Mouse (Mus musculus): ENCODE results near the gene Armh1. TPM values are rescaled to one million over a fixed set of nuclear protein-coding genes. Genes with fewer than 3 reads are reported as not detected.

Gene Armh1
- polyA plus RNA-seq, 1 experiment from 2014 or later = 0.14 TPM

DNA sequence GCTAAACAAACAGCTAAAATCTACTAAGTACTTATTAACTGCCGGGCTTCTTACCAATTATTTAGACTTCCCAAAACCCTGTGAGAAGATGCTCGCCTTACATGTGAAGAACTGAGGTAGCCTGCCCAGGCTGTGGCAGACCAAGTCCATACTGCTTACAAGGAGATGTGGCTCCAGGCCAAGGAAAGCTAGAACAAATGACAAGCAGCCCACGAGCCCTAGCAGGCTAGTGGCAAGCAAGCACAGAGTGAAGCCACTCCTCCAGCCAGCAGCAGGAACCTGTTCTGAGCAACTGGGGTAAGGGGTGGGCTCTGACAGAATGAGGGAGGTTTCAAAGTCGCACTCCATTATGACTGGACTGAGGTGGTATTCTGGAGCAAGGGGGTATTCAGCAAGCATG lies 22.8 kb upstream of the Armh1 start:
- Histone ChIP-seq H3K9ac (ENCODE audit: low read length) (no peak overlapping the region), H3K9me3 (ENCODE audit: control insufficient read depth, low read length) (peaks cover 10% of the 10 kb centered on the region), H3K27me3 (replicated peaks; ENCODE audit: control insufficient read depth, insufficient read depth, low read length) (no peaks in the 10 kb centered on the region), H3K4me1 (replicated peaks; ENCODE audit: control insufficient read depth, insufficient read depth, low read length) (peaks cover 24% of the 10 kb centered on the region), H3K27ac (ENCODE audit: low read depth) (no peak overlapping the region), H3K4me3 (ENCODE audit: low read depth, low read length) (no peak overlapping the region), H3K4me2 (ENCODE audit: low read length) (no peak overlapping the region), H3K36me3 (ENCODE audit: control insufficient read depth, insufficient read depth, low read length) (peaks cover 67% of the 10 kb centered on the region)
- 92% methylated on average over 4 of the region's 4 CpGs for WGBS
- DNase-seq (ENCODE audit: low spot score) = no peak
- ATAC-seq (replicated peaks; ENCODE audit: low FRiP score, low TSS enrichment, low read depth) = no peak

DNA sequence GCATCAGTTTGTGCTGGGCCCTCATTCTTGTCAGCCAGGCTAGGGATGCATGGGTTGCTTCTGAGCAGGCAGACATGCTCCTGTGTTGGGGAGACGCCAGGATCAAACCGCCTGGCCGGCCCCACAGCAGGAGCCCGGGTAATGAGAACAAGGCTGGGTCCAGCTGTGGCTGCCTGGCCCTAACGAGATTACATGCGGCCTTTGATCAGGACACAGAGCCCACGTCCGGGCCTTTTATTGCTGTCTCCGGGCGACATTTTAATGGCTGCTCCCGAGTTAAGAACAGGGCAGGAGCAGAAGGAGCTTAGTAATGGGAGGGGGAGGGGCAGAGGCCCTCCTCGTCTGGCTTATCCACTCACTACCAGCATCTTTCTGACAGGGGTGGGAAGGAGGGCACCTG lies 20.5 kb upstream of the Armh1 start:
- Histone ChIP-seq H3K27ac (ENCODE audit: low read depth) (no peak overlapping the region), H3K4me2 (ENCODE audit: low read length) (no peak overlapping the region), H3K4me1 (replicated peaks; ENCODE audit: control insufficient read depth, insufficient read depth, low read length) (peaks cover 20% of the 10 kb centered on the region), H3K9me3 (ENCODE audit: control insufficient read depth, low read length) (peaks cover 10% of the 10 kb centered on the region), H3K9ac (ENCODE audit: low read length) (no peak overlapping the region), H3K36me3 (ENCODE audit: control insufficient read depth, insufficient read depth, low read length) (peaks cover 51% of the 10 kb centered on the region), H3K4me3 (ENCODE audit: low read depth, low read length) (no peak overlapping the region), H3K27me3 (replicated peaks; ENCODE audit: control insufficient read depth, insufficient read depth, low read length) (no peaks in the 10 kb centered on the region)
- DNase-seq (ENCODE audit: low spot score) (no peak), ATAC-seq (replicated peaks; ENCODE audit: low FRiP score, low TSS enrichment, low read depth) (0 out of 2 replicates have a peak, but pooled peaks have one; percentile 18)
- WGBS = 21% methylated on average over 12 of the region's 12 CpGs

DNA sequence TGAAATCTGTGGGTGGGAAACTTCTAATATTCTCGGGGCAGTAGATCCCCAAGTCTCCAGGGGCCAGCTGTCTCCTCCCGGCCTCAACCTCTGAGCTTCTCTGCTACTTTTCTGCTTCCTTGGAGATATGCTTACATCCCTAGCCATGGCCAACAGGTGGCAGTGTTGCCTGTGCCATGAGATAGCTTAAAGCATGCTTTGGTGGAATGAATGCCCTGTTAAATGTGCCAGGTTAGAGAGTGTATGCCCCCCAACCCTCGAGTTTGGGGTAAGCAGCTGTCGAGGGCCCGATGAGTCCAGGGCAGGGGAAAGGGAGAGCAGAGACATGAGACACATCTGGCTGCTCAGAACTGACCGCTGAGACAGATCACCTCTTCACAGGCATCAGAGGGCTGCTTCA lies 18.4 kb upstream of the Armh1 start:
- 12% methylated on average over 6 of the region's 6 CpGs for WGBS
- Histone ChIP-seq H3K36me3 (ENCODE audit: control insufficient read depth, insufficient read depth, low read length) (peaks cover 36% of the 10 kb centered on the region), H3K27ac (ENCODE audit: low read depth) (no peak overlapping the region), H3K4me3 (ENCODE audit: low read depth, low read length) (no peak overlapping the region), H3K9ac (ENCODE audit: low read length) (no peak overlapping the region), H3K9me3 (ENCODE audit: control insufficient read depth, low read length) (peaks cover 10% of the 10 kb centered on the region), H3K4me2 (ENCODE audit: low read length) (no peak overlapping the region), H3K27me3 (replicated peaks; ENCODE audit: control insufficient read depth, insufficient read depth, low read length) (no peaks in the 10 kb centered on the region), H3K4me1 (replicated peaks; ENCODE audit: control insufficient read depth, insufficient read depth, low read length) (peaks cover 12% of the 10 kb centered on the region; the same call in 1 of the 2 replicates)
- DNase-seq (ENCODE audit: low spot score) = peak; percentile 93
- peak; percentile 45; the same call in 1 of the 2 replicates for ATAC-seq (replicated peaks; ENCODE audit: low FRiP score, low TSS enrichment, low read depth)

DNA sequence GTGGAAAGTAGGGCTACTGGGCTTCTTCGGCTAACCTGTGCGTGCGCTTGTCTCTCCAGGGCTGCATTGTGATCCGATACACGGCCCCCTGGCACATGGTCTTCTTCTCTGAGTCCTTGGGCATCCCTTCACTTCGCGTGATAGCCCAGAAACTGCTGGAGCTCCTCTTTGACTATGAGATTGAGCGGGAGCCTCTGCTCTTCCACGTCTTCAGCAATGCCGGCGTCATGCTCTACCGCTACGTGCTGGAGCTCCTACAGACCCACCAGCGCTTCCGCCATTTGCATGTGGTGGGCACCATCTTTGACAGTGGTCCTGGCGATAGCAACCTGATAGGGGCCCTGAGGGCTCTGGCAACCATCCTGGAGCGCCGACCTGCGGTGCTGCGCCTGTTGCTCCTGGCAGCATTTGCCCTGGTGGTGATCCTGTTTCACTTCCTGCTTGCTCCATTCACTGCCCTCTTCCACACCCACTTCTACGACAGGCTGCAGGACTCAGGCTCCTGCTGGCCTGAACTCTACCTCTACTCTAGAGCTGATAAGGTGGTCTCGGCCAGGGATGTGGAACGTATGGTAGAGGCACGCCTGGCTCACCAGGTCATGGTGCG lies 16.0 kb upstream of the Armh1 start:
- no peak overlapping the region for H3K27ac ChIP-seq (ENCODE audit: low read depth)
- H3K27me3 ChIP-seq (replicated peaks; ENCODE audit: control insufficient read depth, insufficient read depth, low read length) = no peaks in the 10 kb centered on the region
- no peaks in the 10 kb centered on the region for H3K9me3 ChIP-seq (ENCODE audit: control insufficient read depth, low read length)
- peaks cover 11% of the 10 kb centered on the region; the same call in 1 of the 2 replicates for H3K4me1 ChIP-seq (replicated peaks; ENCODE audit: control insufficient read depth, insufficient read depth, low read length)
- no peak overlapping the region for H3K4me2 ChIP-seq (ENCODE audit: low read length)
- peaks cover 17% of the 10 kb centered on the region for H3K36me3 ChIP-seq (ENCODE audit: control insufficient read depth, insufficient read depth, low read length)
- H3K9ac ChIP-seq (ENCODE audit: low read length) = no peak overlapping the region
- DNase-seq (ENCODE audit: low spot score) (no peak), ATAC-seq (replicated peaks; ENCODE audit: low FRiP score, low TSS enrichment, low read depth) (no peak)
- 87% methylated on average over 25 of the region's 25 CpGs for WGBS
- H3K4me3 ChIP-seq (ENCODE audit: low read depth, low read length) = no peak overlapping the region

DNA sequence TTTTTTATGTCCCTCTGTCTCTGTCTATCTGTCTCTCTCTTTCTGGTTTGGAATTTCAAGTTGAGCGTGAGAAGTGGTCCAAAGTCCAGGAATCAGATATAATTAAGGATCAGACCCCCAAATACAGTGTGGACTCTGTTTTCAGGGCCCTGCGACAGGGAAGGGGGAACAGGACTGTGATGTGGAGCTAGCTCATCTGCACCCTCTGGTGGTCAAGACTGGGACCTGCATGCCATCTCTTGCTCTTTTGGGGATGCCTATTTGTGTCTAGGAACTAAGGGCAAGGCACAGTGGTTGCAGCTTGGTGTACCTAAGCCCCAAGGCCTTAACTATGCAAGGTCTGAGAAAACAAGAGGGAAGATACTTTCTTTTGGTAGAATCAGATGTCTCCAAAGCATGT lies 15.4 kb upstream of the Armh1 start:
- no peaks in the 10 kb centered on the region for H3K27me3 ChIP-seq (replicated peaks; ENCODE audit: control insufficient read depth, insufficient read depth, low read length)
- 10% methylated on average over 2 of the region's 2 CpGs for WGBS
- peaks cover 4% of the 10 kb centered on the region; the same call in 1 of the 2 replicates for H3K4me1 ChIP-seq (replicated peaks; ENCODE audit: control insufficient read depth, insufficient read depth, low read length)

DNA sequence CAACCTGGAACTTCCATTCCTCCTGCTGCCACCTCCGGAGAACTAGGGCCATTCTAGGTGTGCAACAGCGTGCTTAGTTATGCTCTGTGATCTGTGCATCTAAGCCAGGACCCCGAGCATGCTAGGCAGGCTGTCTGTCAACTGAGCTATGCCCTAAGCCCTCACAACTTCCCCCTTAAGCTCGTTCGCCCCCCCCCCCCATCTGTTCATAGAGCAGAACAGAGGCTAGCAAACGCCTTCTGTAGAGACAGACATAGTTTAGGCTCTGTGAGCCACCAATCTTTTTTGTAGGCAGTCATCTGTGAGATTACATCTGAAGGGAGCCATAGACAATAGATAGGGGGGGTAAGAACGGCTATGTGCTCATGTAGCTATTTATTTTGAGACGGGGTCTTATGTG lies 11.1 kb upstream of the Armh1 start:
- 63% methylated on average over 8 of the region's 8 CpGs for WGBS
- Histone ChIP-seq H3K9me3 (ENCODE audit: control insufficient read depth, low read length) (no peaks in the 10 kb centered on the region), H3K36me3 (ENCODE audit: control insufficient read depth, insufficient read depth, low read length) (no peaks in the 10 kb centered on the region), H3K4me1 (replicated peaks; ENCODE audit: control insufficient read depth, insufficient read depth, low read length) (no peaks in the 10 kb centered on the region), H3K9ac (ENCODE audit: low read length) (no peak overlapping the region), H3K27me3 (replicated peaks; ENCODE audit: control insufficient read depth, insufficient read depth, low read length) (no peaks in the 10 kb centered on the region), H3K4me3 (ENCODE audit: low read depth, low read length) (no peak overlapping the region), H3K27ac (ENCODE audit: low read depth) (no peak overlapping the region), H3K4me2 (ENCODE audit: low read length) (no peak overlapping the region)
- DNase-seq (ENCODE audit: low spot score) = no peak
- no peak for ATAC-seq (replicated peaks; ENCODE audit: low FRiP score, low TSS enrichment, low read depth)

More for the DNA sequence above, 15.4 kb upstream of the Armh1 start:
- DNase-seq (ENCODE audit: low spot score) (peak; percentile 87), ATAC-seq (replicated peaks; ENCODE audit: low FRiP score, low TSS enrichment, low read depth) (no peak)
- Histone ChIP-seq H3K4me2 (ENCODE audit: low read length) (no peak overlapping the region), H3K36me3 (ENCODE audit: control insufficient read depth, insufficient read depth, low read length) (peaks cover 11% of the 10 kb centered on the region), H3K9me3 (ENCODE audit: control insufficient read depth, low read length) (no peaks in the 10 kb centered on the region), H3K9ac (ENCODE audit: low read length) (no peak overlapping the region), H3K4me3 (ENCODE audit: low read depth, low read length) (no peak overlapping the region), H3K27ac (ENCODE audit: low read depth) (no peak overlapping the region)

DNA sequence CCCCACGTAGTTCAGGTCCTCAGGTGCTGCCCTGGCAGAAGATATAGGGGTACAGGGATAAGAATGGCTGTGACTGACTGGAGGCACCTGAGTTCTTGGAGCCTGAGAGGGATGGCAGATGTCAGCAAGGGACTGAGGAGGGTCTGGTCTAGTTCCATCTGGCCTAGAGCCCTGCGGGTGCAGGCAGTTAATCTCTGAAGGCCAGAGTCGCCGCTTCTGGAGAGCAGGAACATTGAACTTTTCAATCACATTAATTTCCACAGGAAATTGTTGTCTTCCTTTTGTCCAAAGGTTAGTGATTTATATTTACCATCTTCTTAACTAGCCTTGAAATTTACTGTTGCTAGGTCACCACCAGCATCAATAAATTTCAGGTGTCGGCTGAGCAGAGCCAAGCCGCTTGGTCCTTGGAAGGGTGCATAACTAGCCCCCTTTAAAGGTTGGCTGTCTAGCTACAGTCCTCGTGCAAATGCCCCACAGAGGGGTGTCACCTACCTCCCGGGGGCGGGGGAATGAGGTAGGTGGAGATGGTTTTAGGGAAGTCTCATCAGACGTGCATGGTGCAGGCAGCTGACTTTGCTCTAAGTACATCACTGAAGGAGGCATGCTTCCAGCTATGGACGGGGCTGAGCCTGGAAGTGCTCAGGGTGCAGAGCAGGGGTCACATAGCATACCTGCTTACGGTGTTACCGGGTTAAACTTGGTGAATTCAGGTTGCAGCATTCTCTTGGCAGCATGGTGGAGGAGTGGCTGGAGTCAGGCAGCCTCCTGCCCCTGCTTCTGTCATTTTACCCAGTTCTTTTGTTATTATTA lies 10.4 kb upstream of the Armh1 start:
- Histone ChIP-seq H3K4me2 (ENCODE audit: low read length) (no peak overlapping the region), H3K27ac (ENCODE audit: low read depth) (no peak overlapping the region), H3K27me3 (replicated peaks; ENCODE audit: control insufficient read depth, insufficient read depth, low read length) (no peaks in the 10 kb centered on the region), H3K9me3 (ENCODE audit: control insufficient read depth, low read length) (no peaks in the 10 kb centered on the region), H3K9ac (ENCODE audit: low read length) (no peak overlapping the region), H3K36me3 (ENCODE audit: control insufficient read depth, insufficient read depth, low read length) (no peaks in the 10 kb centered on the region), H3K4me1 (replicated peaks; ENCODE audit: control insufficient read depth, insufficient read depth, low read length) (no peaks in the 10 kb centered on the region), H3K4me3 (ENCODE audit: low read depth, low read length) (no peak overlapping the region)
- DNase-seq (ENCODE audit: low spot score) = no peak
- no peak for ATAC-seq (replicated peaks; ENCODE audit: low FRiP score, low TSS enrichment, low read depth)
- 47% methylated on average over 13 of the region's 13 CpGs for WGBS

DNA sequence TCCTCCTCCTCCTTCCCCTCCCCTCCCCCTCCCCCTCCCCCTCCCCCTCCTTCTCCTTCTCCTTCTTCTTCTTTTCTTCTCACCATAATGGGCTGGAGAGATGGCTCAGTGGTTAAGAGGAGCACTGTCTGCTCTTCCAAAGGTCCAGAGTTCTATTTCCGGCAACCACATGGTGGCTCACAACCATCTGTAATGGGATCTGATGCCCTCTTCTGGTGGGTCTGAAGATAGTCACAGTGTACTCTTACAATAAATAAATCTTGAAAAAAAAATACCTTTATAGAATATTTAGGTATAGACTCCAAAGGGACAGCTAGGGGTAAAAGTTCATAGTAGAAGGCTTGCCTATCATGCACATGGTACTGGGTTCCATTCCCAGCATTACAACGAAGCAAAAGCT lies 9.3 kb upstream of the Armh1 start:
- Histone ChIP-seq H3K27ac (ENCODE audit: low read depth) (no peak overlapping the region), H3K36me3 (ENCODE audit: control insufficient read depth, insufficient read depth, low read length) (no peaks in the 10 kb centered on the region), H3K9me3 (ENCODE audit: control insufficient read depth, low read length) (no peaks in the 10 kb centered on the region), H3K9ac (ENCODE audit: low read length) (no peak overlapping the region), H3K4me2 (ENCODE audit: low read length) (no peak overlapping the region), H3K27me3 (replicated peaks; ENCODE audit: control insufficient read depth, insufficient read depth, low read length) (no peaks in the 10 kb centered on the region), H3K4me3 (ENCODE audit: low read depth, low read length) (no peak overlapping the region), H3K4me1 (replicated peaks; ENCODE audit: control insufficient read depth, insufficient read depth, low read length) (no peaks in the 10 kb centered on the region)
- ATAC-seq (replicated peaks; ENCODE audit: low FRiP score, low TSS enrichment, low read depth) (no peak), DNase-seq (ENCODE audit: low spot score) (no peak)
- 79% methylated on average over 2 of the region's 2 CpGs for WGBS

Measured in intestine, embryonic 14.5 days (tissue).